Mouse (Mus musculus) skeletal muscle tissue, adult 2 months (tissue): ENCODE results near the gene Scn5a.

ENCODE experiments used
- DNase-seq: peaks from one replicate; pipeline ENCODE4 v3.0.0-alpha.2; 2012; ENCODE audit warnings: low read depth, low spot score

Scn5a gene

DNA sequence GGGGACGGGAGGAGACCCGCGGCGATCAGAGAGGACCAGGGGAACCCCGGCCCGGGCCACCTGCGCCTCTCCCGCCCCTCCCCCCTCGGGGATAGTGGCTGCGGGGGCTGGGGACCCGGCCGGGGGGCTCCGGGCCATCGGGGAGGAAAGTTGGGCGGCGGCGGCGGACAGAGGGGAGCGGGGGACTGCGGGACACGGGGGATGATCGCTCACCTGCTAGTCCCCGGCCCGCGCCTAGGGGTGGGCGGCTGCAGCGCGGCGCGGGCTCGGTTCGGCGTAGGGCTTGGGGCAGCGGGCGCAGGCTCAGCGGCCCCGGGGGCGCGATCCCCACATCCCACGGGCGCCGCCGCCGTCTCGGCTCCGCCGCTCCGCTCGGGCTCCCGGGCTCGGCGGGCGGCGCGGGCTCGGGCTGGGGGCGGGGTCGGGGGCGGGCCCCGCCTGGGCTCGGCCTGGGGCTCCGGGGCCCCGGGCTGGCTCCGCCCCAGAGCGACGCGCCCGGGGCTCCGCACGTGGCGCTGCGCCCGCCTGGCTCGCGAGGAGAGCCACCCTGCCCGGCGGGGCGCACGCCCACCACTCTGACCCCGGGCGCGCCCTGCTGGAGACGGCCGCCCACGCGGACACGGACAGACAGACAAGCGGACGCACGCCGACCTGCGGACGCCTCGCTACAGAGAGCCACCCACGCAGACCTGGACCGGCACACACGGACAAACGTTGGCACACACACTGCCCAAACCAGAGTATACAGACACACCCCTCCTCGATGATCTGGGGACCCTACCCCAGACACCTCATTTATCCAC lies at the start of gene Scn5a:
Gene Scn5a (minus strand): TSS at position 381 of the 803 bp plus-strand sequence.
- no peak for DNase-seq

DNA sequence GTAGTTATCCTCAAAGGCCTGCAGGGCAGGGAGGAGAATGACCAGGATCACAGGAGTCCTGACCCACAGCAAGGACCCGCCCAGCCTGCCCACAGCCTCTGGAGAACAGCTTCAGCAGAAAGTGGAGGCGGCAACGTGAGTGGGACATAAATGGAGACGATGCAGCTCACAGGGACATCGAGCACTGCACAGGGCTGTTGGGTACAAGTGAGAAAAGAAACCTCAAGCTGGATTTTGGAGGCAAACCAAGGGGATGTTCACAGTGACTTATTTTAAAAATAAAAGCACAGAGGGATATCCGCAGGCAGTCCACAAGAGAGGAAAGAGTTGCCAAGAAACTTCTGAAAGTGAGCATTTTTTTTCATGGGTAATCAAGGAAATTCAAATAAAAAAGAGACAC lies 48.4 kb upstream of the Scn5a start:
- DNase-seq: no peak

DNA sequence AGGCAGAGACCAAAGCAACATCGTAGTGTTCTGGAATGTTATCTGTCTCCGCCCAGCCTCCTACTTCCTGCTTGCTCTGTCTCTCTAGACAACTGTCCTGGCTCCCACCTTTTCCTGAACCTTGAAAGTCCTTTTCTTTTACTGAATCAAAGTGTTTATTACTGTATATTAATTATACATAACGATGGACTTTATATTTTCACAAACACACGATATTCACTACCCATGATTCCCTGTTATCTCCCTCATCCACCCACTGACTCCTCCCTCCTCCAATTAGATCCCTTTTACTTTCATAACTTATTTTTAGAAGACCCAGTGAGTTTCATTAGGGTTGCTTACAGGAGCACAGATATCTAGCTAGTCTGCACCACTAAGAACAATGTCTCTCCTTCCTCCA lies 45.3 kb upstream of the Scn5a start:
- DNase-seq: no peak

DNA sequence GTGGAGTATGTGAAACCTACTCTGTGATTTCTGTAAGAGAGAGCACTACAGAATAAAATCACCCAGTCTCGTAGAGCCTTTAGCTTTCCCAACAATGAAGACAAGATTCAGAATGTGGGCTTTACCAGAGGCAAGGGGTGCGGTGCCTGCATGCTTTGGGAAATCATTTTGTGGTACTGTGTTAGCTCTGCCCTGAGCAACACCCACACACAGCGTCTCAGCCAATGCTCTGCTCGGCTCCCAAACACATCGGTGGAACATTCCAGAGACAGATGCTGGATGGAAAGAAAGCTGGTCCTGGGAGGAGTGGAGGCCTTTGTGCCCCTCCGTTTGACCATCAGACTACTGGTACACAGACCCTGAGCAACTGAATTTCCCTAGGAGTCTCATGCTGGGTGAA lies 36.0 kb upstream of the Scn5a start:
- no peak for DNase-seq

DNA sequence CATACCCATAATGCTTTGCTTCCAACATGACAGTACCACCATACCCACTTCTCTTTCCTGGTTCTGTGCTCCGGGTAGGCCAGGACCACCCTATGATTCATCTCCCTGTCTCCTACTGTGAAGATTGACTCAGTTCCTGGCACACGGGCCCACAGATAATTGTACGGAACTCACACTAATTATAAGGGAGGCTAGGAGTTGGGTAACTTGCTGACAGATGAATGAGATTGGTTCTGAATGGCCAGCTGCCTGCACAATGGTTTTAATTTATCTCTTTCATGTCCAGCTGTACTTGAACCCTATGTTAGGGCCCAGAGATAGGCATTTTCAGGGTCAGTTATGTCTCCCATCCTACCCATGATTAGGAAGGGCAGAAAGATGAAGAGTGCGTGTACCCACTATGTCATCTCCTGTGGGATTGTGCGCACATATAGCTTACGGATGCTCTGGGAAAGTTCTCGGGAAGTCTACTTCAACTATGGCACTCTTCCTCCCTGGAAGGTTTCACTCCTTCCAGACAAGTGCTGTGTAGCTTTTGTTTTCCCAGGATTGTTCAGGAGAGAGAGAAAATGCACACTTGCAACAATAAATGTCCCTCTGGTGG lies 31.8 kb upstream of the Scn5a start:
- DNase-seq: no peak

DNA sequence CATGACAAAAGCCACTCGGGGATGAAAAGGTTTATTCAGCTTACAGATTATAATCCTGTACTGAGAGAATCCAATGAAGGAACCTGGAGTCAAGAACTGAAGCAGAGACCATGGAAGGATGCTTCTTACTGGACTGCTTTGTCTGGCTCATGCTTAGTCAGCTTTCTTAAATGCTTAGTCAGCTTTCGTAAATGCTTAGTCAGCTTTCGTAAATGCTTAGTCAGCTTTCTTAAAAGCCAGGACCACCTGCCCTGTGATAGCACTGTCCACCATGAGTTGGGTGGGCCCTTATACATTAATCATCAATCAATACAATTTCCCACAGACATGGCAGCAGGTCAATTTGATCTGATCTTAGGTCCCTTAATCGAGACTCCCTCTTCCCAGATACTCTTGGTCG lies 28.1 kb upstream of the Scn5a start:
- DNase-seq: no peak

DNA sequence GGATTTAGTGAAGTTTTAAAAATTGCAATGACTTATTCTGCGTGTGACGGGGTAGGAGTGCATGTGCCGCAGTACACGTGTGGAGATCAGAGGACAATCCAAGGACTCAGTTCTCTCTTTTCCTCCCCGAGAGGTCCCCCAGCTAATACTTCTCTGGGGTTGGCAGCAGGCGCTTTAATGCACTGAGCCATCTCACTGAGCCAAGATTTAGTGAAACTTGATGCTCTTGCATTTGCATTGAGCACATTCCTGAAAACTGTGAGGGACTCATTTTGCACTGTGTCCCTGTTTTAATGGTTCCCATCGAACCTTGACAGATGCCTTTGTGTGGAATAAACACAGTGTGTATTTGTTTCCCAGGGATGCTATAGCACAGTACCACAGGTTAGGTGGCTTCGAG lies 25.8 kb upstream of the Scn5a start:
- no peak for DNase-seq

DNA sequence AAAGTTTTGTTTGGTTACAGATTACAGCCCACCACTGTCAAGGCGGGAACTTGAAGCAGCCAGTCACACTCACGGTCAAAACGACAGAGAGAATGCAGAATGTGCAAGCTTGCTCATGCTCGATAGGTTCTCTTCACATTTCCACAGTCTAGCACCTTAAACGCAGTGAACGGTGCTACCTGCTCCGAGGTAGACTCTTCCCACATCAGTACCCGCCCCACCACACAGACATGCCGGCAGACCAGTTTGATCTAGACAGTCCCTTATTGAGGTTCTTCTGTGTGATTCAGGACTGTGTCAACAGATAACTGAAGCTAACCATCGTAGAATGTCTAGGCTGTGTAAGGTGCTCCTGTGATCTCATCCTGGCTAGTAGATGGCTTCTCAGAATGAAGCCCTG lies 19.7 kb upstream of the Scn5a start:
- DNase-seq: no peak

DNA sequence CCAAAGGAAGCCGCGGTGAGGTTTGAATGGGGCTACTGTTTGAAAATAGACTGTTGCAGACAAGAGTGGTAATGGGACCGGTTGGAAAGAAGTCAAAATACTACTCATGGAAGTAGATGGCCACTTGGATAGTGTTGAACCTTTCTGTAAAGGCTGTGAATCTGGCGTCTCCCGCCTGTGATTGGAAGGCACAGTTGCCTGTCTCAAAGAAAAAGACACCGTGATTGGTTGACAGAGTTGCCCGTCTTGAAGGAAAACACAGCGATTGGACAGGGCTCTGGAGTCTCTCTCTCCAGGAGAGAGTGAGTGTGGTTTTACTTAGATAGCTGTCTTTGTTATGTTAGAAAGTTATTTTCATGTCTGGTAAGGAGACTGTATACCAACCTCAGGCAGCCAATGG lies 18.5 kb upstream of the Scn5a start:
- DNase-seq: no peak

DNA sequence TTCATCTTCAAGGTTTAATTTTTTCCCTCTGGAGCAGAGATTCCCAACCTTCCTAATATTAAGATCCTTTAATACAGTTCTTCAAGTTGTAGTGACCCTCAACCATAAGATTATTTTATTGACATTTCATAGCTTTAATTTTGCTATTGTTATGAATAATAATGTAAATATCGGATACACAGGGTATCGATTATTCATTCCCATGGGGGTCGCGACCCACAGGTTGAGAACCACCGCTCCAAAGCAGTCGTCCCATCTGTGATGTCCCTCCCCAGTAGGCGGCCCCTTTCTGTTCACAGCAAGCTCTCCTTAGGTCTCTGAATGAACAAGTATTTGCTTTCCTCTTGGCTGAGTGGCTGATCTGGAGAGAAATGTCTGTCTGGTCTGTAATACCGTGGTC lies 10.8 kb upstream of the Scn5a start:
- no peak for DNase-seq

DNA sequence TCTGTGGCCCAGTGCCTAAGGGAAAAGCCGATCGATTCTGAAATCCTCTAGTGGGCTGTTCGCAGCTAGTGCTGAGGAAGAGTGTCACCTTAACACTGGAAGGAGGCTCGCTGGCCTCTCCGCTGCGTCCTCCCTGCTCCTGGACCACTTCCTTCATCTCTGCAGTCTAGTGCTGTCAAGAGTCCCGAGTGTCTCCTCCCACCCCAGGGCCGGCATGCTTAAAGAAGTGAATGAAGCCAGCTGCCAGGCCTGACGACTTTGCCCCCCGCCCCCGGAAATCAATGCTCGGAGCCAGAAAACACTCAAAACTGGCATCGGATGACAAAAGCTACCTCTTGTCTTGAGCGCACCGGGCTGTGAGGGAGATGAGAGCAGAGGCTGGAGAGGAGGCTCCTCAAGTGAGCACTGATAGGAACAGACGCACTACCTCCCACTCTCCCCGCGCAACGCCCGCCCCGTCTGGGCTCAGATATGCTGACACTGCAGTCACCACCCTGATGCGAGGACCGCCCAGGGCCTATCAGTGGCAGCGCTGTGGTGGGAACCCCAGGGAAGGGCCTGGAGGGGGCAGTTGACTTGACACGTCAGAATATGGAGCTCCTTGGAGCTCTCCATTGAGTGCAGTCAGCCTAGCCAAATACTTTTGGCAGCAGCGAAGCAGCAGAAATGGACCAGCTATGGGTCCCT lies 10.1 kb upstream of the Scn5a start:
- DNase-seq: no peak

DNA sequence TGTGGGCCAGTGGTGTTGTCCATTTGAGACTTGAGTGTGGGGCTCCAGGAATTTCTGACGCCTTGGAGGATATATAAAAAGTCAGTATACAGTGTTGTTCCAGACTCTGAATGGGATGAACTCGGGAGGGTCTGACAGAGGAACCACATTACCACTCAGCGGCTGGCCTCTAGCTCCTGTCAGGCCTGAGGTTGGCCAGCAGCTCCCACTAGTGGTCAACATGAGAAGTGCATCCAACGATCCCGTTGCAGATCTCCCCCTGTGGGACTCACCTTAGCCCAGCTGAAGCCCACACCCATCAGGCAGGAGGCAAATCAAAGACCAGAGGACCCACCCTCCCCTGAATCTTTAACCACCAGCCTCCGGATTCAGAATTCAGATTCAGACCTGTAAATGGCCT lies 1.9 kb upstream of the Scn5a start:
- DNase-seq: peak; percentile 44

DNA sequence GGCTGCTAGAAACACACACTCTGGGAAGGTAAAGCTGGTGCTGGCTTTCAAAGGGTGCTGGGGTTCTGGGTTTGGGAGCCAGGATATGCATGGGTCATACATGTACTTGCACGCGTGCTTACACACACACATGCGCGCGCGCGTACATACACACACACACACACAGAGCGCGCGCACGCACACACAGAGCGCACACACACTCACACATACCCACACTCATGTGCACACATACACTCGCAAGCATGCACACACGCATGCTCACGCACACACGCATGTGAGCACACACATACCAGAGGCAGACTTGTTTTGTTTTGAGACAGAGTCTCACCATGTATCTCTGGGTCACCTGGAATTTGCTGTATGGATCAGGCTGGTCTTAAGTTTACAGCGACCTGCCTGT lies 1.4 kb upstream of the Scn5a start:
- no peak for DNase-seq

DNA sequence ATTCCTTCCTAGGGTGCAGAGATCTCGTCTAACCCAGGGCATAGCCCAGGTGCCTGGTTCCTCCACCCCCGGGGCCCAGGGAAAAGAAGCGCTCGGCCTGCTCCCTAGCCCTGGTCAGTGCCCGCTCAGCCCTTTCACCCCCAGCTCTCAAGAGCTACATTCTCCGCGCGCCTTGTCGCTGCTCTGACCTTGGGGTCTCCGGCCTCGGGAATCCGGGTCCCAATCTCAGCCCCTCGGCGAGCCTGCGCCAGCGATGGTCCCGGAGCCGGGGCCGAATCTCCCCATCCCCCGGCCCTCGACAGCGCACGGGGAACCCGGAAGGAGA lies 543 bp downstream of the Scn5a start:
- DNase-seq: no peak

DNA sequence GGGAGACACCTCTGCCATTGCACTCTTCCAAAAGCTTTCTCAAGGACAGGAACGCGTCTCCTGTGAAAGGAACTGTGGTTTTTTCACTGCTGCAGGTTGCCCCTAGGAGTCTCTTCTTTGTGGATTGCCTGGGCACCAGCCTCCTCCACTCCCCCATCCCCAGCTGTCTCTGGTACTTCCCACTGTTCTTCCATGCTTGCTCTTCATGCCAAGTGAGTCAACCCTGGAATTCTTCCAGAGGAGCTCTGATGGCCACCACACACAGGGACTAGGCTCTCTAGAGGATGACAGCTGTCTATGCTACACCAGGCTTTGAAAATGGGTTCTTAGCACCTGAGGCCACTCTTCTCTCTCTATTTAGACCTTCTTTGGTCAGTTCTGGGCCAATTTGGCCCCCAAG lies 1.8 kb downstream of the Scn5a start:
- DNase-seq: no peak

DNA sequence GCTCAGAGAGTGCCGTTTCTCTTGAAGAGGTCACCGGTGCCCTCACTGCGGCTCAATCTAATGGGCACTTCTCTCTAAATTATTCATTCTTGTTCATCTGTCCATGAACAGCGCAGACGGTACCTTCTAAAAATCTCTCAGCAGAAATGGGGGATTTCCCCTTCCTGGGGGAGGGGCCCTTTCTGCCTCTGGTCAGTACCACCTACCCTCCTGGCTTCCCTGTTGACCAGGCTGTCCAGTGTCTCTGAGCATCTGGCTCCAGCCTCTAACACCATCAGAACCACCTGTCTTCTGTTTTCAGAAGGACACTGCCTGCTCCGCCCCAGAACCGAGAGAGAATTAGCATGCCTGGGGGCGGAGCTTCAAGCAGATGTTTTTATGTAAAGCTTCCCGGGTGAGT lies 3.1 kb downstream of the Scn5a start:
- DNase-seq: no peak

DNA sequence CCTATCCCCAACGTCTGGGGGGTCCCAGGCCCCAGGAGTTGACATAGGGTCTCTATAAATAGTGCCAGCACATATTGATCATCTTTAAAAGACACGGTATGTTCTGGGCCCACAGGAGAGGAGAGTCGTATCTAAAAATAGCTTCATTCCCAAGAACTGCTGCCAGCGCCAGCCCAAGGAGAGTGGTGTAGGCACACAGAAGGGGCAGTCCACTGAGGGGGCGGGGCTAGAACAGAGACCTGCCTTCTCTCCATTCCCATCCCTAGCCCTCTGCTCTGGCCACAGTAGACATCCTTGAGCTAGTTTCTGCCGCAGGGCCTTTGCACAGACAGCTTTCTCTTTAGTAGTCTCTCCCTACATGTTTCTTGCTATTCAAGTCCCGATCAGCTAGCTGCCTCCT lies 4.5 kb downstream of the Scn5a start:
- DNase-seq: no peak

DNA sequence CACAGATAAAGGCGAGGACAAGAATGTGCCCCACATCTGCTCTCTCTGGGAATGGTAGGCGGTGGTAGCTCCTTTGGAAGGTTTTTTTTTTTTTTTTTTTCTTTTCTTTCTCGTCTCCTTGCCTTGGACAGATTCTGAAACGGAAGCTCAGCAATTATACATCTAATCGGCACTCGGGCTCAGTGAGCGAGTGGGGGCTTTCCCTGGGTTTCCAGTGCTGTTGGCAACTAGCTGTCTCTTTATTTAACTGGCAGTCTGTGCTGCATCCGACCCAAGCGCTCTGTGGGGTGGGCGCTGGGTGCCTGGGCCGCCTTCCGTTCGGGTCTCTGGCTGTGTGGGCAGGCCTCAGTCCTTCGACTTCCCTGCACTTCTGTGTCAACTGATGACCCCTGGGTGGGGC lies 5.8 kb downstream of the Scn5a start:
- DNase-seq: no peak

DNA sequence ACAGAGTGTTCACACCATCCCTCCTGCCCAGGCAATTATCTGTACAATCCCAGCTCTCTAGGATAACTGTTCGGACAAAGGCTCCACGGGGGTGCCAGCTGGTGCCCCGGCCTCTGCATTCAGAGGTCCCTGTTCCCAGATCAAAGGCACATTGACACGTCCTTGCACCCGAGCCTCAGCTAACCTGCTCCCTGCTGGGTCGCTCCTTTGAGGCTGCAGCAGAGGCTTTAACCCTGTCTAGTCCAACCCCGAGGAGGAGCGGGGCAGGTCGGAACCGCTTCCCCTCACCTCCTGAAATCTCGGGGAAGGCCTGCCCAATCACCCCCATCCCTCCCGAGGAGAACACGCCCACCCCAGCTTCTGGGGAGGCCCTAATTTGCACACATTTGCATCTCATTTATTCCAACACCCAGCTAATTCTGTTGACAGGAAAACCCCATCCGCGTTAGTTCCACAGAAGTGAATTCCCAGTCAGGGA lies 7.4 kb downstream of the Scn5a start:
- DNase-seq: no peak

DNA sequence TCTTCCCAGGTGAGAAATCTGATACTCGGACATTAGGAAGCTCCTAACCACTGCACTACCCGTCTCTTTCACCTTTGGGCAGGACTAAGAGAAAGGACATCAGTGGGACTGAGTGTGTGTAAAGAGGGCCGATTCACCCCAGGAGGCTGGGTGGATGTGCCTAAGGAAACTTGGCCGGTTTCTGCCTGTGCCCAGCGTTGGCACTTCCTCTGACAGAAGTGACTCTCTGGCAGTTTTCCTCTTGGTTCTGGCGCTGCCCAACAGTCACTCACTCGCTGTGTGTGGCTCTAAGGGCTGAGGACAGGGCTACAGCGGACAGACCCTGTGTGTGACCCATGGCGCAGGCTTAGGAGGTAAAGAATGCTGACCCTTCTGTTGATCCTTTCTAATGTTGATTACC lies 8.2 kb downstream of the Scn5a start:
- DNase-seq: no peak

DNA sequence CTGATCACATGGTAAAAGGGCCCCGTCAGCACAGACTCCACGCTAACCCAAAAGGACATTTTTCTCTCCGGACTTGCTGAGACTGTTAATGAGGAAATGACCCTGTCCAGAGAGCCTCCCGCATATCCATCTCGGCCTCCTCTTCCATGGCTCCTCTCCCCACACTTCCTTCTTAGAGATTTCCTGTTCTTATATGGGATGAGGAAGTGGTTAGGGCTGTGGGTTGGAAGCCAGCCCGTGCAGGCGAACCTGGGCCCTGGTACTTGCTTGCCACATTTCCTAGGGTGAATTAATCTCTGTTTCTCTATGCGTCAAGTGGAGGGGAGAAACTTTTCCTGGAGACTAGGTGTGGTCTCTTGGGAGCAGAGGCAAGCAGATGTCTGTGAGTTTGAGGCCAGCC lies 10.1 kb downstream of the Scn5a start:
- no peak for DNase-seq

DNA sequence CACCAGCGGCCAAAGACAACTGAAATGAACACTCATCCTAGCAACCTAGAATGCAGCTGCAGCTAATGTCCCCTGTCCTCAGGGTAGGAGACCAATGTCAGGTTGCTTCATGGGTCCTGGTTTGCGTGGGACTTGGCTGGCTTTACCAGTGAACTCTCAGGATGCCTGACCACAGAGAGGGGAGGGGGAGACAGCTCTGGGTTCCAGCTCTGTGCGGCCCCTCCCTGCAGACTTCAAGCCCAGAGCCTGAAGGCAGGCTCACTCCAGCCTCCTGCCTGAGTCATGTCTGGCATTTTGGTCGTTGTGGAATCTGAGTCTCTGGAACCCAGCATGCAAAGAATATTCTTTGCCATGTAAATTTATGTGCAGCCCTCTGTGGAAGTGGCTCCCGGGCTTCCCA lies 11.0 kb downstream of the Scn5a start:
- no peak for DNase-seq

DNA sequence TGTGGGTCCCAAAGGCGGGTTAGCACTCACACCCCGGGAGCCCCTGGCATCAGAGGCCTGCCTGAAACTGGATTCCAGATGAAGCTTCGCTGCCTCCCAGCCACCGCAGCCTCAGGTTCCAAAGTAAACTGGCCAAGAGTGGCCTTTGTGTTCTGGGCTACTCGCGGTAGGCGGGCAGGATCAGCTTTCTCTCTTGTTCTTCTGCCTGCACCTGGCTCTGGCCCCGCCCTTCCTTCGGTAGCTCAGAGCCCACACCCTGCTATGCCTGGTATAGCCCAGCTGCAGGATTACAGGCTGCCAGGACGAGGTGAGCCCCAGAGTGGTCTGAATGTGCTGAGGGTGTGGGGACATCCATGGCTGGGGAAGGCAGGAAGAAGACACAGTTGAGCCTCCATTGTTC lies 12.6 kb downstream of the Scn5a start:
- no peak for DNase-seq
